Mouse (Mus musculus) neural tube, postnatal 0 days (tissue): Measurements from ENCODE around the gene Rnf223. TPM values are rescaled to one million over a fixed set of nuclear protein-coding genes. Genes with fewer than 3 reads are reported as not detected.

ENCODE experiments used
- polyA plus RNA-seq: library from polyadenylated mRNA; unstranded; fragments of >200 nt; fragmentation: Nextera tagmentation; extraction: Ambion mirVana; gene quantifications from 2 replicates; pipeline ENCODE4 v1.2.1, GENCODE M21; 2015

The Rnf223 gene
- polyA plus RNA-seq = 0.18 and 0.23 TPM in 2 replicates

DNA sequence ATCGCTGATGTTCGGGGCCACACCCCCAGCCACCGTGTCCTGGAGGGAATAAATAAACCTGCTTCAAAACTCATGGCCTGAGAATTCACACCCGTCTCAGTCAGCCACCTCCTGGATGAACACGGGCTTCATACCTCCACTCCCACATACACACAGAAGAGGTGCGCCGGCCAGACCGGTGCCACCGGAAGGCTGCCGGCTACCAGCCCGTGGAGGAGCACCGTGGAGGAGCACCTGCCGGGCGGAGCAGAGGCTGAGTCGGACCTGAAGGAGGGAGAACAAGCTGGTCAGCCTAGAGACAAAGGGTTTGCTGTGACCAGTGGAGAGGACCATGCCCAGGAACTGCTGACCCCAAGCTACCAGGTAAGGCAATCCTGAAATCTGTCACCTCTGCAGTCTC, at the start of gene Rnf223:
TSS of gene Rnf223 (plus strand) at position 78 of the 400 bp plus-strand sequence.

DNA sequence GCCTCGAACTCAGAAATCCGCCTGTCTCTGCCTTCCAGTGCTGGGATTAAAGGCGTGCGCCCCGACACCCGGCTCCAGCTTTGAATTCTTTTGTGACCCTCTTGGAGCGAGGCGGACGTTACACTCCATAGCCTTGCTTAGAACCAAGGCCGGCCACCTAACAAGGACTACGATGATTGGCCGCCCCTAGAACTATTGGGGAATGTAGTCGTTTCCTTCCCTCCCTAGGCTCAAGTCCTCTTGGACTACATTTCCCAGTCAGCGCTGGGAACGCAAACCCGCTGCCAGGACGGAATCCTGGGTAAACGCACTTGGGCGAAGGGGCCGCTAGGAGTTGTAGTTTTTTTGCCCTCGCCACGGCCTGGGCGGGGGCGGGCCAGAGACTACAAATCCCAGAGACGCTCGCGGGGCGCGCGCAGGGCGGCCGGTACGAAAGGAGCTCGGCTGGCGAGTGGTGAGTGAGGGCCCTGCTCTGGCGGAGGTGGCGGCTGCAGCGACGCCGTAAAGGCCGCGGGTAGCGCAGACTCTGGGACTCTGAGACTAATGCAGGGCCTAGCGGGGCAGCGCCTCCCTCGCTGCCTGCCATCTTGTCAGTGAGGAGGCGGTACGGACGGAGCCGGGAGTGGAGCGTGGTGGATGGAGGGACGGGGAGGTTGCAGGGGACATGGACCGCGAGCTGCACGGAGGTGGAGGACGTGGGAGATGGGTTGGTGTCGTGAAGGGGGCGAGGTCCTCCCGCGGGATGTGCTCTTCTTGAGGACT, 20.6 kb upstream of the Rnf223 start, which contains the start of gene 9430015G10Rik:
TSS of gene 9430015G10Rik (plus strand) at position 413 of the 762 bp plus-strand sequence.

Other genes with a start within 250 kb of the Rnf223 start
- 59.1 and 69.2 TPM in 2 replicates for gene Pusl1, start 238.7 kb upstream of the Rnf223 start, polyA plus RNA-seq
- gene Acap3, start 238.7 kb upstream of the Rnf223 start, polyA plus RNA-seq = 41.3 and 47.0 TPM in 2 replicates
- gene Ube2j2, start 186.7 kb upstream of the Rnf223 start, polyA plus RNA-seq = 98.7 and 119 TPM in 2 replicates
- 25.2 and 29.4 TPM in 2 replicates for gene C1qtnf12, start 168.2 kb upstream of the Rnf223 start, polyA plus RNA-seq
- gene B3galt6, start 137.9 kb upstream of the Rnf223 start, polyA plus RNA-seq = 30.0 and 31.9 TPM in 2 replicates
- gene Sdf4, start 137.6 kb upstream of the Rnf223 start, polyA plus RNA-seq = 119 and 121 TPM in 2 replicates
- gene Tnfrsf4, start 116.7 kb upstream of the Rnf223 start, polyA plus RNA-seq = 0.34 TPM in 1 of 2 replicates, not detected in the other
- 1.3 TPM in 2 replicates for gene Tnfrsf18, start 104.3 kb upstream of the Rnf223 start, polyA plus RNA-seq
- not detected in 2 replicates for gene Ttll10, start 71.1 kb upstream of the Rnf223 start, polyA plus RNA-seq
- 13.9 and 15.8 TPM in 2 replicates for gene 9430015G10Rik, start 20.5 kb upstream of the Rnf223 start, polyA plus RNA-seq
- 59.7 and 82.1 TPM in 2 replicates for gene Agrn, start 67.0 kb downstream of the Rnf223 start, polyA plus RNA-seq
- 6.4 and 6.8 TPM in 2 replicates for gene Isg15, start 70.3 kb downstream of the Rnf223 start, polyA plus RNA-seq
- 4.7 and 5.5 TPM in 2 replicates for gene AW011738, start 72.8 kb downstream of the Rnf223 start, polyA plus RNA-seq
- gene Perm1, start 85.4 kb downstream of the Rnf223 start, polyA plus RNA-seq = 1.1 and 1.5 TPM in 2 replicates
- gene Plekhn1, start 104.3 kb downstream of the Rnf223 start, polyA plus RNA-seq = 23.8 and 28.0 TPM in 2 replicates
- gene Noc2l, start 105.5 kb downstream of the Rnf223 start, polyA plus RNA-seq = 41.7 and 43.1 TPM in 2 replicates
- gene Samd11, start 125.1 kb downstream of the Rnf223 start, polyA plus RNA-seq = 1.1 and 1.7 TPM in 2 replicates
- gene Vmn2r-ps159, start 200.6 kb downstream of the Rnf223 start, polyA plus RNA-seq = not detected in 2 replicates